Mouse (Mus musculus): ENCODE measurements around the gene Mast4. TPM values are rescaled to one million over a fixed set of nuclear protein-coding genes. Genes with fewer than 3 reads are reported as not detected.

Gene Mast4
- polyA plus RNA-seq, 1 experiment from 2014 or later: 0.36 TPM

GRCm38 (mm10) chr13:102865971-102866724 is 468.1 kb downstream of the Mast4 start:
- Histone ChIP-seq H3K4me3 (ENCODE audit: inconsistent target) (no peak overlapping the region), H3K79me2 (ENCODE audit: inconsistent target) (no peaks in the 10 kb centered on the region), H3K27ac (no peak overlapping the region), H3K36me3 (ENCODE audit: inconsistent target) (no peaks in the 10 kb centered on the region)
- 48% methylated on average over 11 of the region's 11 CpGs for WGBS (ENCODE audit: missing documents)

- 61% methylated on average over 2 of the region's 3 CpGs for WGBS (ENCODE audit: missing documents)
- H3K27ac ChIP-seq: no peak overlapping the region
Observed at GRCm38 (mm10) chr13:102865494-102865893, 468.8 kb downstream of the Mast4 start.

GRCm38 (mm10) chr13:102864840-102865239 is 469.5 kb downstream of the Mast4 start:
- Histone ChIP-seq H3K4me3 (ENCODE audit: inconsistent target) (no peak overlapping the region), H3K79me2 (ENCODE audit: inconsistent target) (no peaks in the 10 kb centered on the region), H3K36me3 (ENCODE audit: inconsistent target) (no peaks in the 10 kb centered on the region), H3K27ac (no peak overlapping the region)
- WGBS (ENCODE audit: missing documents): 41% methylated on average over 1 of the region's 1 CpGs

More at GRCm38 (mm10) chr13:102865494-102865893, 468.8 kb downstream of the Mast4 start:
- Histone ChIP-seq H3K79me2 (ENCODE audit: inconsistent target) (no peaks in the 10 kb centered on the region), H3K36me3 (ENCODE audit: inconsistent target) (no peaks in the 10 kb centered on the region), H3K4me3 (ENCODE audit: inconsistent target) (no peak overlapping the region)

GRCm38 (mm10) chr13:102864079-102864478 is 470.2 kb downstream of the Mast4 start:
- no peaks in the 10 kb centered on the region for H3K36me3 ChIP-seq (ENCODE audit: inconsistent target)
- no peaks in the 10 kb centered on the region for H3K79me2 ChIP-seq (ENCODE audit: inconsistent target)
- no peak overlapping the region for H3K4me3 ChIP-seq (ENCODE audit: inconsistent target)
- no peak overlapping the region for H3K27ac ChIP-seq
- 93% methylated on average over 2 of the region's 2 CpGs for WGBS (ENCODE audit: missing documents)

- Histone ChIP-seq H3K4me3 (ENCODE audit: inconsistent target) (no peak overlapping the region), H3K36me3 (ENCODE audit: inconsistent target) (no peaks in the 10 kb centered on the region), H3K27ac (no peak overlapping the region), H3K79me2 (ENCODE audit: inconsistent target) (no peaks in the 10 kb centered on the region)
- WGBS (ENCODE audit: missing documents): 93% methylated on average over 2 of the region's 2 CpGs
Observed at GRCm38 (mm10) chr13:102862981-102863380, 471.3 kb downstream of the Mast4 start.

GRCm38 (mm10) chr13:102862397-102862796 is 471.9 kb downstream of the Mast4 start:
- no peaks in the 10 kb centered on the region for H3K36me3 ChIP-seq (ENCODE audit: inconsistent target)
- WGBS (ENCODE audit: missing documents): 53% methylated on average over 2 of the region's 2 CpGs
- H3K27ac ChIP-seq: no peak overlapping the region
- H3K79me2 ChIP-seq (ENCODE audit: inconsistent target): no peaks in the 10 kb centered on the region
- H3K4me3 ChIP-seq (ENCODE audit: inconsistent target): no peak overlapping the region

- WGBS (ENCODE audit: missing documents): 96% methylated on average over 7 of the region's 7 CpGs
- H3K4me3 ChIP-seq (ENCODE audit: inconsistent target): no peak overlapping the region
- H3K79me2 ChIP-seq (ENCODE audit: inconsistent target): no peaks in the 10 kb centered on the region
- no peaks in the 10 kb centered on the region for H3K36me3 ChIP-seq (ENCODE audit: inconsistent target)
- no peak overlapping the region for H3K27ac ChIP-seq
Observed at GRCm38 (mm10) chr13:102860733-102861132, 473.6 kb downstream of the Mast4 start.

- no peak overlapping the region for H3K27ac ChIP-seq
- H3K36me3 ChIP-seq (ENCODE audit: inconsistent target): no peaks in the 10 kb centered on the region
- H3K4me3 ChIP-seq (ENCODE audit: inconsistent target): no peak overlapping the region
- 45% methylated on average over 3 of the region's 3 CpGs for WGBS (ENCODE audit: missing documents)
- H3K79me2 ChIP-seq (ENCODE audit: inconsistent target): no peaks in the 10 kb centered on the region
Observed at GRCm38 (mm10) chr13:102860135-102860534, 474.2 kb downstream of the Mast4 start.

- 100% methylated on average over 1 of the region's 3 CpGs for WGBS (ENCODE audit: missing documents)
- no peak overlapping the region for H3K4me3 ChIP-seq (ENCODE audit: inconsistent target)
Observed at GRCm38 (mm10) chr13:102857539-102857838, 476.8 kb downstream of the Mast4 start.

GRCm38 (mm10) chr13:102856821-102857538 is 477.3 kb downstream of the Mast4 start:
- no peaks in the 10 kb centered on the region for H3K79me2 ChIP-seq (ENCODE audit: inconsistent target)
- H3K27ac ChIP-seq: no peak overlapping the region
- no peaks in the 10 kb centered on the region for H3K36me3 ChIP-seq (ENCODE audit: inconsistent target)
- H3K4me3 ChIP-seq (ENCODE audit: inconsistent target): no peak overlapping the region
- 90% methylated on average over 5 of the region's 5 CpGs for WGBS (ENCODE audit: missing documents)

More at GRCm38 (mm10) chr13:102857539-102857838, 476.8 kb downstream of the Mast4 start:
- no peaks in the 10 kb centered on the region for H3K79me2 ChIP-seq (ENCODE audit: inconsistent target)
- H3K27ac ChIP-seq: no peak overlapping the region
- H3K36me3 ChIP-seq (ENCODE audit: inconsistent target): no peaks in the 10 kb centered on the region

GRCm38 (mm10) chr13:102852865-102853264 is 481.4 kb downstream of the Mast4 start:
- no peaks in the 10 kb centered on the region for H3K79me2 ChIP-seq (ENCODE audit: inconsistent target)
- no peaks in the 10 kb centered on the region for H3K36me3 ChIP-seq (ENCODE audit: inconsistent target)
- no peak overlapping the region for H3K4me3 ChIP-seq (ENCODE audit: inconsistent target)
- WGBS (ENCODE audit: missing documents): 94% methylated on average over 5 of the region's 5 CpGs
- no peak overlapping the region for H3K27ac ChIP-seq

- no peaks in the 10 kb centered on the region for H3K79me2 ChIP-seq (ENCODE audit: inconsistent target)
- no peaks in the 10 kb centered on the region for H3K36me3 ChIP-seq (ENCODE audit: inconsistent target)
- WGBS (ENCODE audit: missing documents): 83% methylated on average over 1 of the region's 1 CpGs
- H3K4me3 ChIP-seq (ENCODE audit: inconsistent target): no peak overlapping the region
- no peak overlapping the region for H3K27ac ChIP-seq
Observed at GRCm38 (mm10) chr13:102851253-102851652, 483.0 kb downstream of the Mast4 start.

- no peaks in the 10 kb centered on the region for H3K79me2 ChIP-seq (ENCODE audit: inconsistent target)
- no peak overlapping the region for H3K4me3 ChIP-seq (ENCODE audit: inconsistent target)
- WGBS (ENCODE audit: missing documents): 100% methylated on average over 2 of the region's 2 CpGs
- H3K36me3 ChIP-seq (ENCODE audit: inconsistent target): no peaks in the 10 kb centered on the region
- no peak overlapping the region for H3K27ac ChIP-seq
Observed at GRCm38 (mm10) chr13:102850594-102850993, 483.7 kb downstream of the Mast4 start.

- 2% methylated on average over 3 of the region's 3 CpGs for WGBS (ENCODE audit: missing documents)
- no peaks in the 10 kb centered on the region for H3K79me2 ChIP-seq (ENCODE audit: inconsistent target)
- H3K27ac ChIP-seq: no peak overlapping the region
- H3K36me3 ChIP-seq (ENCODE audit: inconsistent target): no peaks in the 10 kb centered on the region
- no peak overlapping the region for H3K4me3 ChIP-seq (ENCODE audit: inconsistent target)
Observed at GRCm38 (mm10) chr13:102849068-102849467, 485.2 kb downstream of the Mast4 start.

- 97% methylated on average over 4 of the region's 4 CpGs for WGBS (ENCODE audit: missing documents)
- H3K79me2 ChIP-seq (ENCODE audit: inconsistent target): no peaks in the 10 kb centered on the region
- H3K4me3 ChIP-seq (ENCODE audit: inconsistent target): no peak overlapping the region
- no peaks in the 10 kb centered on the region for H3K36me3 ChIP-seq (ENCODE audit: inconsistent target)
- no peak overlapping the region for H3K27ac ChIP-seq
Observed at GRCm38 (mm10) chr13:102846473-102846872, 487.8 kb downstream of the Mast4 start.
